Mouse (Mus musculus) heart, embryonic 16.5 days (tissue): ENCODE results near the gene Tbc1d22a. TPM values are rescaled to one million over a fixed set of nuclear protein-coding genes. Genes with fewer than 3 reads are reported as not detected.

ENCODE experiments used
- ATAC-seq: fragments of 200-750 bp; cut with Nextera tagmentation; replicated peaks from 2 replicates; pipeline ENCODE4 v1.8.0; 2017; ENCODE audit warnings: moderate number of reproducible peaks; ENCODE audit not compliant: insufficient read depth, low FRiP score; ENCODE audit errors: extremely low read depth
- H3K27ac ChIP-seq: fragments of 300-500 bp; sonication (generic); 2 replicates; pipeline ENCODE4 v1.5.1; 2014; ENCODE audit warnings: mild to moderate bottlenecking, low read length, control low read depth, moderate library complexity
- H3K27me3 ChIP-seq: fragments of 300-500 bp; sonication (generic); 2 replicates; pipeline ENCODE4 v1.6.1; 2014; ENCODE audit warnings: low read length, mixed read lengths; ENCODE audit not compliant: control insufficient read depth, insufficient read depth
- H3K36me3 ChIP-seq: fragments of 300-500 bp; sonication (generic); 2 replicates; pipeline ENCODE4 v1.6.1; 2014; ENCODE audit not compliant: control insufficient read depth, insufficient read depth
- H3K4me1 ChIP-seq: fragments of 300-500 bp; sonication (generic); 2 replicates; pipeline ENCODE4 v1.6.1; 2014; ENCODE audit warnings: low read length, mixed read lengths; ENCODE audit not compliant: control insufficient read depth, insufficient read depth
- H3K4me2 ChIP-seq: fragments of 300-500 bp; sonication (generic); 2 replicates; pipeline ENCODE4 v1.6.1; 2014; ENCODE audit warnings: low read depth, mild to moderate bottlenecking, control low read depth, low read length
- H3K4me3 ChIP-seq: fragments of 300-500 bp; sonication (generic); 2 replicates; pipeline ENCODE4 v1.5.1; 2014; ENCODE audit warnings: mild to moderate bottlenecking, control low read depth, low read length
- H3K9ac ChIP-seq: fragments of 300-500 bp; sonication (generic); 2 replicates; pipeline ENCODE4 v1.6.1; 2014; ENCODE audit warnings: low read length, control low read depth
- H3K9me3 ChIP-seq: fragments of 300-500 bp; sonication (generic); replicated peaks from 2 replicates; pipeline ENCODE4 v1.6.1; 2016; ENCODE audit warnings: low read length; ENCODE audit not compliant: control insufficient read depth
- WGBS: fragments of 180-500 bp; shearing (Covaris S2); extraction: QIAGEN DNeasy Blood & Tissue Kit; methylation state at CpG from one replicate; pipeline ENCODE4 v1.1.7; 2014; 5-methylcytosine and 5-hydroxymethylcytosine counted together
- polyA plus RNA-seq: library from polyadenylated mRNA; unstranded; fragments of >200 nt; fragmentation: Nextera tagmentation; extraction: Ambion mirVana; gene quantifications from 2 replicates; pipeline ENCODE4 v1.2.1, GENCODE M21; 2015

The Tbc1d22a gene
- polyA plus RNA-seq, 1 experiment from 2014 or later = 11.5 TPM

GRCm38 (mm10) chr15:86411532-86412080, 197.3 kb downstream of the Tbc1d22a start:
- Histone ChIP-seq H3K27me3 (peaks cover 15% of the 10 kb centered on the region), H3K9ac (no peak overlapping the region), H3K4me2 (no peak overlapping the region), H3K27ac (no peak overlapping the region), H3K4me1 (no peaks in the 10 kb centered on the region), H3K4me3 (no peak overlapping the region), H3K36me3 (no peaks in the 10 kb centered on the region), H3K9me3 (no peaks in the 10 kb centered on the region)
- 85% methylated on average over 5 of the region's 5 CpGs for WGBS
- no peak for ATAC-seq

DNA sequence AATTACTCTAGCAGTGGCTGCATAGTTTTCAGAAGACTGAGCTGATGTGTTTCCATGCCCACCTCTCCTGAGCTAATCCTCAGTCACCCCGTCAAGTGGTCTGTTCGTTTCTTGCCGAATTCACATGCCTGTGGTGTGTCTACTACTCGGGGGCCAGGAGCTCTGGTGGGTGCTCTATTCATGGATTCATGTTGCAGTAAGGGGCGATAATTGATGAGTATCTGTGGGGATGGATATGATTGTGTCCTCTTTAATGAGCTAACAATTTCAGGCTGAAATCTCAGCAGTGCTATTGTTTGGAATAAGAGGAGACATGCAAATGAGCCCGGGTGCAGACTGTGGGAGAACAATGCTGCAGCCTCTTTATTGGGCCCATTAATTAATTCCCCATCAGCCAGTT, 201.7 kb downstream of the Tbc1d22a start:
- H3K27me3 ChIP-seq = peaks cover 10% of the 10 kb centered on the region; the same call in 1 of the 2 replicates
- H3K4me1 ChIP-seq = no peaks in the 10 kb centered on the region
- H3K9ac ChIP-seq = no peak overlapping the region
- WGBS = 75% methylated on average over 6 of the region's 6 CpGs
- no peak overlapping the region for H3K4me2 ChIP-seq
- no peak overlapping the region for H3K27ac ChIP-seq
- H3K9me3 ChIP-seq = no peaks in the 10 kb centered on the region
- no peak for ATAC-seq
- H3K4me3 ChIP-seq = no peak overlapping the region
- no peaks in the 10 kb centered on the region for H3K36me3 ChIP-seq

DNA sequence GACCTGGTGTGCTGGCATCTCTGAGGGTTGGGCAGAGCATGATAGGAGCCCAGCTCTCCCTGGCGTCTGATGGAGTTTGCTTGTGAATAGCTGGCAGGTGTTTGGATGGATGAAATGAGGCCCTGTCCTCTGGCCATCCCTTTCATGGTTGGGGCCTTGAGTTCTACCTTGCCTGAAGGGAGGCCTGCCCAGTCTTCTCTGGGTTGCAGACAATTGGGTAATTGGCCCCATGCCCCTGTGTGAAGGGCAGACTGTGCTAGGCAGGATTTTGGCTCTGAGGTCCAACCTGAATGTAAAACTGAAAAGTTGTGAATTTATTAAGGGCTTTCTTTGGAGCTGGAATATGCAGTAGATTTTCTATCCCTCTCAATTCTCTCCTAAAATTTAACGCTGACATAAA, 204.2 kb downstream of the Tbc1d22a start:
- Histone ChIP-seq H3K27ac (no peak overlapping the region), H3K9me3 (no peaks in the 10 kb centered on the region), H3K36me3 (no peaks in the 10 kb centered on the region), H3K4me3 (no peak overlapping the region), H3K27me3 (peaks cover 6% of the 10 kb centered on the region; the same call in 1 of the 2 replicates), H3K4me1 (no peaks in the 10 kb centered on the region), H3K9ac (no peak overlapping the region), H3K4me2 (no peak overlapping the region)
- 82% methylated on average over 2 of the region's 2 CpGs for WGBS
- no peak for ATAC-seq

DNA sequence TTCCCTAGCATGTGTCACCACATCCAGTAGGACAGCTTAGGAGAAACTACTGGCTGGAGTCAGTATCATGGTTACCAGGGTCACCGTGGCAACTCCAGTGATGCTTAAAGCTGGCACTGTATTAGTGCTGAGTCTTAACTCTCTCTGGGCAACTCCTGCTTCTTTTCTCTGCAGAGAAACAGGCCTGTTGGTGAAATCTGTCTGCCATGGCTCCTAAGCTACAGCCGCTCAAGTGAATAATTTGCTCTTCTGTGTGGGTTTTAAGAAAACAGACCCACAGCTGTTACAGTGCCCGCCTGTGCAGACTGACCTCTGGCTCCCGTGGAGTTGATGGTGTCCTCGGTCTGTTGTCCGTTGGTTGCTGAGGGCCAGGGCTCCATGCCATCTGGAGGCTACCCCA, 205.4 kb downstream of the Tbc1d22a start:
- no peaks in the 10 kb centered on the region for H3K36me3 ChIP-seq
- no peaks in the 10 kb centered on the region for H3K9me3 ChIP-seq
- H3K4me1 ChIP-seq = no peaks in the 10 kb centered on the region
- H3K4me3 ChIP-seq = no peak overlapping the region
- no peak overlapping the region for H3K4me2 ChIP-seq
- no peak for ATAC-seq
- 92% methylated on average over 6 of the region's 6 CpGs for WGBS
- H3K27me3 ChIP-seq = peaks cover 4% of the 10 kb centered on the region; the same call in 1 of the 2 replicates
- no peak overlapping the region for H3K27ac ChIP-seq
- H3K9ac ChIP-seq = no peak overlapping the region

- H3K27me3 ChIP-seq = peaks cover 4% of the 10 kb centered on the region; the same call in 1 of the 2 replicates
- peaks cover 19% of the 10 kb centered on the region for H3K4me1 ChIP-seq
- H3K4me3 ChIP-seq = no peak overlapping the region
- no peaks in the 10 kb centered on the region for H3K9me3 ChIP-seq
- no peaks in the 10 kb centered on the region for H3K36me3 ChIP-seq
- 25% methylated on average over 1 of the region's 1 CpGs for WGBS
- ATAC-seq = no peak
- H3K27ac ChIP-seq = no peak overlapping the region
- H3K9ac ChIP-seq = no peak overlapping the region
- no peak overlapping the region for H3K4me2 ChIP-seq
These were observed 208.6 kb downstream of the Tbc1d22a start for GRCm38 (mm10) chr15:86422858-86423257.

GRCm38 (mm10) chr15:86423884-86424283, 209.6 kb downstream of the Tbc1d22a start:
- Histone ChIP-seq H3K27ac (no peak overlapping the region), H3K9ac (no peak overlapping the region), H3K4me2 (no peak overlapping the region), H3K9me3 (no peaks in the 10 kb centered on the region), H3K4me1 (peaks cover 19% of the 10 kb centered on the region), H3K4me3 (no peak overlapping the region), H3K36me3 (no peaks in the 10 kb centered on the region), H3K27me3 (peaks cover 4% of the 10 kb centered on the region; the same call in 1 of the 2 replicates)
- ATAC-seq = no peak
- 38% methylated on average over 2 of the region's 2 CpGs for WGBS

DNA sequence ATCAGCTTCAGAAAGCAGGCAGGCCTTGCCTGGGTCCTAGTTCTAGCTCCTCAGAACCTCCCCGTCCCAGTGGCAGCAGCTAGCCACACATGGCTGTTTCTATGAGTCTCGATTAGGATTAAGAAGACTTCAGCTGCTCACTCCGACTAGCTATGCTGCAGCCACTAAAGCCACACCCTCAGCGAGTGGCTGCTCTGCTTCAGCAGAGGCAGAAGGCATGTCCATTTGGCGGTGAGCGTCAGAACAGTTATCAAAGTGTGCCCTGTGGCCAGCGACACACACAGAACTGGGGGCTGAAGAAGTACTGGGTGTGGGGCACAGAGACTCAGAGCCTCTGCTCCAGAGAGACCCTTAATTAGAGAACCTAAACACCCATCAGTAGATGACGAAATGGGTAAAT, 210.7 kb downstream of the Tbc1d22a start:
- WGBS = 49% methylated on average over 8 of the region's 8 CpGs
- Histone ChIP-seq H3K9me3 (no peaks in the 10 kb centered on the region), H3K27ac (no peak overlapping the region), H3K9ac (peak overlapping the region; percentile 18; the same call in 1 of the 2 replicates), H3K4me3 (no peak overlapping the region), H3K27me3 (peaks cover 2% of the 10 kb centered on the region; the same call in 1 of the 2 replicates), H3K36me3 (no peaks in the 10 kb centered on the region), H3K4me2 (no peak overlapping the region), H3K4me1 (peaks cover 19% of the 10 kb centered on the region)
- ATAC-seq = no peak

GRCm38 (mm10) chr15:86426364-86427000, 212.2 kb downstream of the Tbc1d22a start:
- Histone ChIP-seq H3K36me3 (no peaks in the 10 kb centered on the region), H3K4me2 (no peak overlapping the region), H3K27ac (peak overlapping the region; percentile 25; the same call in 1 of the 2 replicates), H3K9ac (no peak overlapping the region), H3K4me3 (no peak overlapping the region), H3K9me3 (no peaks in the 10 kb centered on the region), H3K4me1 (peaks cover 19% of the 10 kb centered on the region), H3K27me3 (peaks cover 2% of the 10 kb centered on the region; the same call in 1 of the 2 replicates)
- 28% methylated on average over 5 of the region's 5 CpGs for WGBS
- ATAC-seq = no peak; the same call in 1 of the 2 replicates

DNA sequence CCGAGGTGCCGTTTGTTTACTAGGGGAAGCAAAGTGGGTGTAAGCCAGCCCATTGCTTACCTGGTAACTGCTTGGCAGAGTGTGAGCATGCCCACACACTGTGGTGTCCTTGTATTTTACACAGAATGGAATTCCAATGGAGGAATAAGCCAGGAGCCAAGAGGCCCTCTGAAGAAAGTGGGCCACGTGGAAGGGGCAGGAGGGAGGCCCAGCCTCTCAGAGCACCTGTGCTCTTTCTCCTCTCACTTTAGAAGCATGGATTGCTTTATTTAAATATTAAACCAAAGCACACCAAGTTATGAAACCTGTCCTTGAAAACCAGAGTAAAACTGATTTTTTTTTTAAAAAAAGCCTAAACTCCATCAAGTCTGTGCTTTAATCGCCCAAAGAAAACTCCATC, 213.2 kb downstream of the Tbc1d22a start:
- Histone ChIP-seq H3K4me2 (no peak overlapping the region), H3K4me3 (no peak overlapping the region), H3K9ac (no peak overlapping the region), H3K9me3 (no peaks in the 10 kb centered on the region), H3K27me3 (peaks cover 2% of the 10 kb centered on the region; the same call in 1 of the 2 replicates), H3K27ac (no peak overlapping the region), H3K36me3 (no peaks in the 10 kb centered on the region), H3K4me1 (peaks cover 19% of the 10 kb centered on the region)
- 57% methylated on average over 4 of the region's 4 CpGs for WGBS
- ATAC-seq = no peak
